Mouse (Mus musculus) spleen, adult 2 months (tissue): ENCODE data around the gene Aebp2.

Experiments
- CTCF ChIP-seq: fragments of 200-500 bp; IDR thresholded peaks from 2 replicates; pipeline ENCODE4 v1.5.1; 2011; ENCODE audit warnings: mild to moderate bottlenecking, inconsistent platforms; ENCODE audit not compliant: insufficient read depth, insufficient read length, insufficient replicate concordance; ENCODE audit errors: extremely low read depth
- POLR2A ChIP-seq: fragments of 200-500 bp; IDR thresholded peaks from 2 replicates; pipeline ENCODE4 v1.6.1; 2011; ENCODE audit warnings: low read depth, low read length, inconsistent platforms

DNA sequence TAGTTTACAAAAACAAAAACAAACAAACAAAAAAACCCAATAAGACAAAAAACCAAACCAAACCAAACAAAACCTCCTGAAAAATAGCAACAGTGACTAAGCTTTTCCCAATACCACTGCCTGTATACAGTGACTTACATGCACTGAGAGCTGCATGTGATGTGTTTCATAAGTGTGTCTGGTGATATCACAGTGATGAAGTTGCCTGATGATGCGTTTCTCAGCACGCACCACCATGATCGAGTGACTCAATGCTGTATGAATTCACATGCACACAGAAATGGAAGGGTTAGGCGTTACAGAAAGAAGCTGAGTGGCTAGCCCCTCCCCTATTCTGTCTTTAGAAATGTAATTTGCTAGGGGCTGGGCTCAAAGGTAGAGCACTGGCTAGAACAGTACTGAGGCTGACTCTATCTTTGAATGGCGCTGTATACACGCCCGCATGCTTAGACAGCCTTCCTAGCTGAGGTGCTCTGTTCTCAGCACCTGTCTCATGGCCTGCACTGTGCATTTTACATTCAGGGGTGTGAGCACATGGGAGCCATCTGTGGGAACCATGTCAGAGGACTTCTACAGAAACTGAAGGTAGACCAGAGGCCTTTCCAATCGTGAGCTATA is 44.9 kb downstream of the Aebp2 start:
- TF ChIP-seq CTCF = no peak
- no peak for TF ChIP-seq POLR2A
